Mouse (Mus musculus) bone marrow macrophage, adult 2 months (primary cell): ENCODE measurements around the gene C2cd4c.

ENCODE experiments used
- CTCF ChIP-seq: IDR thresholded peaks from 2 replicates; pipeline ENCODE4 v1.5.1; 2012; ENCODE audit warnings: low read depth, mild to moderate bottlenecking, low read length, moderate library complexity
- POLR2A ChIP-seq: IDR thresholded peaks from 2 replicates; pipeline ENCODE4 v1.6.1; 2012; ENCODE audit warnings: mild to moderate bottlenecking, low read depth, low read length, borderline replicate concordance

GRCm38 (mm10) chr10:79578891-79579290 is 34.9 kb downstream of the C2cd4c start:
- TF ChIP-seq CTCF (no peak), POLR2A (no peak)
